Mouse (Mus musculus): ENCODE results near the gene Ablim1.

DNA sequence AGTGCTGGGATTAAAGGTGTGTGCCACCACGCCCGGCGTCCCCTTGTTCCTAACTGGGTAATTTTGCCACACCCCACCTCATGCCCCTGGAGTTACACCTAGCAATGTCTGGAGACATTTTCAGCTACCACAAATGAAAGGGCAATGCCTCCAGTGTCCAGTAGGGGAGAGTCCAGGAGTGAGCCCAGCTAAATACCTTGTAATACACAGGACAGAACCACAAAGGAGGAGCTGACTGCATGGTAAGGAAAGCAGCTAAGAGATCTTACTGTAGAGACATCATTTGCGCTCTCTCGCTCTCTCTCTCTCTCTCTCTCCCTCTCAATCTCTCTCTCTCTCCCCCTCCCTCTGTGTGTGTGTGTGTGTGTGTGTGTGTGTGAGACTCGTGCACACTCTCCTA is 120.8 kb downstream of the Ablim1 start:
- TF ChIP-seq CTCF (IDR thresholded peaks at IDR 0.05; ENCODE audit: low read depth) (peak; percentile 83), EP300 (optimal IDR thresholded peaks at IDR 0.05) (no peak)

All from stomach, postnatal 0 days (tissue).